Mouse (Mus musculus): Measurements from ENCODE around the gene Usp36.

DNA sequence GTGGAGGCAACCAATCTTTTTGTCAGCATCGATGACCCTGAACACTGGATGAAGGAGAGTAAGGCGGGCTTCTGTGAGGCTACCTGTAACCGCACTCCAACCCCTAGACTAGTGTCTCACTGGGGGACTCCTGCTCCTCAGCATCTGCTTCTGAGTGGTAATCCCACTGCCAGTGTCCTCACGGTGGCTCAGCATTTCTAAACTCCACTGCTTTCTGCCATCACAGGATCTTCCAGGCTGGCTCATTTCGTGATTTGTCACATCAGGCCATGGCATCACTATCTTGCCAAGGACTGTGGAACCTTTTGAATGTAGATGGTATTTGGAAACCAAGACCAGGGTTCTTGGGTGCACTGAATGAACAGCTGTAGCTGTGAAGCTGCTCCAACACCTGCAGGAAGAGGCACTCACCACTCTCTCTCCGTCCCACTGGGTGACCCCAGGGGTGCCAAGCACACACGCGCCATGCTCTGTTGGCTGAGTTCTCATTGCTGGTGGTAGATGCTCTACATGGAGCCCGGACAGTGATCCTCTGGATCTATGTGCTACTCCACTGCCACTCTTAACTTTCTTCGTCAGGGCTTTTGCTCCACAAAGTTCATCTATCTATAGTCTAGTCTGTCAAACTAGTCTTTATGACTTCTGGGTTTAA is 66.5 kb downstream of the Usp36 start:
- no peak for TF ChIP-seq CTCF (IDR thresholded peaks at IDR 0.05; ENCODE audit: extremely low read depth, insufficient read length, insufficient replicate concordance, low read depth, low read length)
- TF ChIP-seq POLR2A (IDR thresholded peaks at IDR 0.05; ENCODE audit: low read depth, low read length), result no peak

All from small intestine, adult 2 months (tissue).